Mouse (Mus musculus): ENCODE results near the gene Tango6. TPM values are rescaled to one million over a fixed set of nuclear protein-coding genes. Genes with fewer than 3 reads are reported as not detected.
"Not testable (repeated sequence)": the region's sequence is repeated elsewhere in the genome, so short reads cannot be mapped to it uniquely, and the experiment has no call there.

Tango6 gene
- total RNA-seq, 2 experiments from 2014 or later = 0.15 to 2.1 TPM

DNA sequence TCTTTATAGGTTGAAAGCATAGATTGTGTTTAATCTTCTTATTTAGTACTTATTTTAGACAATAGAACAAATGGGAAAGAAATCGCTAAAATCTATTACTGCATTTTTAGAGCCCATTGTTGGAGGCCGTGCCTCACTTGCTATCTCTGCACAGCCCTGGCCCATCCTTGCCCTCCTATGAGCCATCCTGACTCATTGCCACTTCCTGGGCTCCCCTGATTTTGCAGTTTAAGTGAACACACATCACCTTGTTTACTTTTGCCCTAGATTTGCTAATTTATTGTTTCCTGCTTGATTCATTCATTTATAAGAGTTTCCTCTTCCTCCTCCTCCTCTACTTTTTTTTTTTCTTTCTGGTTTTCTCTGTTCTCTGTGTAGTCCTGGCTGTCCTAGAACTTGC, 55.0 kb downstream of the Tango6 start:
- ATAC-seq (replicated peaks; ENCODE audit: low FRiP score, poor library complexity, severe bottlenecking) = no peak

- no peak for ATAC-seq (replicated peaks; ENCODE audit: low FRiP score, poor library complexity, severe bottlenecking)
These were observed 59.5 kb downstream of the Tango6 start for GRCm38 (mm10) chr8:106742321-106742720.

DNA sequence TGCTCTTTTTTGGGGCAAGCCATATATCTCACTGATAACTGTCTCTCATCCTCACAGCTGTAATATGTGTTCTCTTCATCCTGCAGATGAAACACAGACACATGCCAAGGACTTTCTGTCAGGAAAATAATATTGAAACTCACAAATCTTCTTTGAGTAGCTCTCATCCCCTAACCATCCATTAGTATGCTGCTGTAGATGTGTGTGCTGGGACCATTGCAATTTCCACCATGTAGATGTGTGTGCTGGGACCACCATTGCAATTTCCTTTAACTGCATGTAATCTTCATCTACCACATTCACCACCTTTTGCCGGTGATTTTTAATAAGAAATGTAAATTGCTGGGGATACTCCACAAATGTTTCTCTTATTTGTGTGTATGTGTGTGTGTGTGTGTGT, 60.5 kb downstream of the Tango6 start:
- no peak for ATAC-seq (replicated peaks; ENCODE audit: low FRiP score, poor library complexity, severe bottlenecking)

DNA sequence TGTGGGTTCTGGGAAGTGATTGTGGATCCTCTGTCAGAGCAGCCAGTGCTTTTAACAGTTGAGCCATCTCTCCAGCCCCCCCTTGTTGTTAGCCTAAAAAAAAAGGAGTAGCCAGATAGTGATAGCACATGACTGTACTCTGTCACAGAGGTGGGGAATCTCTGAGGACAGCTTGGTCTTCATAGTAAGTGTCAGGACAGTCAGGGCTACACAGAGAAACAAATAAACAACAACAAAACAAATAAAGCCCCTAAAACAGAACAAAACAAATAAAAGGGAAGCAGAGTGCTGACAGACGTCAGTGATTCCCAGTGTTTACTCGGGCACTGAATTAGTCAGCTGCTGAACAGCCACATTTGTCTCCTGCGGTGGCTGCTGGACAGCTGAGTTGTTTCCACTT, 70.6 kb downstream of the Tango6 start:
- no peak for ATAC-seq (replicated peaks; ENCODE audit: low FRiP score, poor library complexity, severe bottlenecking)

- ATAC-seq (replicated peaks; ENCODE audit: low FRiP score, poor library complexity, severe bottlenecking) = no peak
These were observed 78.4 kb downstream of the Tango6 start for GRCm38 (mm10) chr8:106761317-106761716.

GRCm38 (mm10) chr8:106761867-106762523, 79.1 kb downstream of the Tango6 start:
- ATAC-seq (replicated peaks; ENCODE audit: low FRiP score, poor library complexity, severe bottlenecking) = no peak

DNA sequence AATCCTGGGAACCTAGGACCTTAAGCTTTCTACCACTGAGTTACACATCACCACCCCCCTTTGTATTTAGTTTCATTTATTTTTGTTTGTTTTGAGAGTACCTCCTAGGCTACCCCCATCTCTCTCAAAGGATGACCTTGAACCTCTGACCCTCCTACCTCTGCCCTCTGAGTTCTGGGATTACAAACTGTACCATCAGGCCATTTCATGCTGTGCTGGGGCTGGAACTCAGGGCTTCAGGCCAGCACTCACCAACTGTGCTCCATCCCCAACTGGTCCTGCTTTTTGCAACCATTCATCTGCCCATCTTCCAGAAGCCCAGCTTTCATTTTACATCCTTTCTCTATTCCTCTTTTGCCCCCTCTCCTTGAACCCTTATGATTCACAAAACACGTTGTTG, 81.7 kb downstream of the Tango6 start:
- no peak for ATAC-seq (replicated peaks; ENCODE audit: low FRiP score, poor library complexity, severe bottlenecking)

- ATAC-seq (replicated peaks; ENCODE audit: low FRiP score, poor library complexity, severe bottlenecking) = no peak
These were observed 82.7 kb downstream of the Tango6 start for GRCm38 (mm10) chr8:106765570-106765969.

GRCm38 (mm10) chr8:106766736-106767135, 83.9 kb downstream of the Tango6 start:
- no peak for ATAC-seq (replicated peaks; ENCODE audit: low FRiP score, poor library complexity, severe bottlenecking)

GRCm38 (mm10) chr8:106769147-106769805, 86.4 kb downstream of the Tango6 start:
- no peak for ATAC-seq (replicated peaks; ENCODE audit: low FRiP score, poor library complexity, severe bottlenecking)

DNA sequence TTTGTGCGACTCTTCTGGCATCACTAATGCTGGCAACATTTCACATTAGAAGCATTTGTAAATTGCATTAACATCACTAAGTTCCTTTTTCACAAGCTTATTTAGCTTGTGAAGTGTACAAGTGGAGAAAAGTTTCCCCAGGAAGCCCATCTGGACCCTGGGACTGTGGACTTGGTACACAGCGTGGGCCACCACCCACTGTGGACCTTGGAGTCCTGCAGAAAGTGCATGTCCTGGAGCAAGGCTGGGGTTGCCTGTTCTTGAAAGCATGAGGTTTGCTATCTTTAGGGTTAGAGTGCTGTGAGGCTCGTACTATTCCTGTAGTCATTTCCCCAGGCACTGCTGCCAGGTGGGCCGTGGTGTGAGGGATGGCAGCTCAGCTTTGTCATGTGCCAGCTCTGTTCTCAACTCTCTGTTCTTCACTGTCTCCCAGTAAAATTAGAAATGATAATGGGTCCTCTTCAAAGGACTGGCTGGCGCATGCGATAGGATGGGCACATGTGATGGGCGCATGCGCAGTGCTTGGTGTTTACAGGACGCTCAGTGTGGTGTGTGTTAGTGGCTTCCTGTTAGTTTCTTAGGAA, 87.8 kb downstream of the Tango6 start:
- ATAC-seq (replicated peaks; ENCODE audit: low FRiP score, poor library complexity, severe bottlenecking) = no peak

DNA sequence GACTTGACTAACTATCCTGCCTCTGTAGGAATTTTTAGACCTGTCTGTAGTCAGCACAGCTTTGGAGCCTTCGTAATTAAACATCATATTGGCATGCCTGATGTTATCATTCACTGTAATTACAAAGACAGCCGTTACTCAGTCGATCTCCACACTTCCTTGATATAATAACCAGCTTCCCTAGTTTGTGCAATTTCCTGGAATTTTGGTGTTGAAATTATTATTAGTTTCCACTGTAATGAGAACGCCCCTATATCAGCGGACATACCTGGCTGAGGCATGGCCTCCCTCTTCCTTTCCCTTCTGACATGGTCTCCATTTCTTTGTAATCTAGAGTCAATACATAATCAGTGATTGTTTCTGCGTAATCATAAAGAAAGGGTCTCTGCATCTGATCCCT, 89.2 kb downstream of the Tango6 start:
- no peak for ATAC-seq (replicated peaks; ENCODE audit: low FRiP score, poor library complexity, severe bottlenecking)

GRCm38 (mm10) chr8:106772501-106772900, 89.6 kb downstream of the Tango6 start:
- ATAC-seq (replicated peaks; ENCODE audit: low FRiP score, poor library complexity, severe bottlenecking) = no peak

GRCm38 (mm10) chr8:106774567-106775320, 91.9 kb downstream of the Tango6 start:
- ATAC-seq (replicated peaks; ENCODE audit: low FRiP score, poor library complexity, severe bottlenecking) = no peak

GRCm38 (mm10) chr8:106789623-106790022, 106.8 kb downstream of the Tango6 start:
- ATAC-seq (replicated peaks; ENCODE audit: low FRiP score, poor library complexity, severe bottlenecking) = no peak

- no peak for ATAC-seq (replicated peaks; ENCODE audit: low FRiP score, poor library complexity, severe bottlenecking)
These were observed 112.0 kb downstream of the Tango6 start for GRCm38 (mm10) chr8:106794820-106795219.

GRCm38 (mm10) chr8:106799821-106800220, 117.0 kb downstream of the Tango6 start:
- no peak for ATAC-seq (replicated peaks; ENCODE audit: low FRiP score, poor library complexity, severe bottlenecking)

- no peak for ATAC-seq (replicated peaks; ENCODE audit: low FRiP score, poor library complexity, severe bottlenecking)
These were observed 118.4 kb downstream of the Tango6 start for GRCm38 (mm10) chr8:106801261-106801660.

DNA sequence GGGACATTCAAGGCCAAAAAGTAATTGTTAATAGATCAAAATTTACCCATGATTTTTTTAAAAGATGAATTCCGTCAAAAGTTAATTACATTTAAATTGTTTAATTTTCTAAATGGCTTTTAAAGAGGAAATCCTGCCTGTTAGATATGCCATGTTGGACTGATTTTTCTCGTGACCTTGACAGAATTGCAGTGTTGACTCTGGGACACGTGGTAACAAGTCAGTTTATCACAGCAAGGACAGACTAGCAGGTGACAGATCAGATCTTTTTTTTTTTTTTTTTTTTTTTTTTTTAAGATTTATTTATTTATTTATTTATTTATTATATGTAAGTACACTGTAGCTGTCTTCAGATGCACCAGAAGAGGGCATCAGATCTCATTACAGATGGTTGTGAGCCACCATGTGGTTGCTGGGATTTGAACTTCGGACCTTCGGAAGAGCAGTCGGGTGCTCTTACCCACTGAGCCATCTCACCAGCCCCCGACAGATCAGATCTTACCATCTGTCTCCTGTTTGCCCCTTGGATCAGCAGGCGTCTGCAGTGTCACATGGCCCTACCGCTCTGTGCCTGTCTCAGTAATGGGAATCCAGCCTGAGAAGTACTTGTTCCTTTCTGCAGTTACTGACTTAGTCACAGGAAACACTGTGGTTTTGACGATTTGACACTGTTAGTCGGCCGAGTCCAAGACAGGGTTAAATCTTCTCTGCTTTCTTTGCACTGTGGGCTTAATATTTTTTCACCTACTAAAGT, 119.7 kb downstream of the Tango6 start:
- not testable (repeated sequence) for ATAC-seq (replicated peaks; ENCODE audit: low FRiP score, poor library complexity, severe bottlenecking)

DNA sequence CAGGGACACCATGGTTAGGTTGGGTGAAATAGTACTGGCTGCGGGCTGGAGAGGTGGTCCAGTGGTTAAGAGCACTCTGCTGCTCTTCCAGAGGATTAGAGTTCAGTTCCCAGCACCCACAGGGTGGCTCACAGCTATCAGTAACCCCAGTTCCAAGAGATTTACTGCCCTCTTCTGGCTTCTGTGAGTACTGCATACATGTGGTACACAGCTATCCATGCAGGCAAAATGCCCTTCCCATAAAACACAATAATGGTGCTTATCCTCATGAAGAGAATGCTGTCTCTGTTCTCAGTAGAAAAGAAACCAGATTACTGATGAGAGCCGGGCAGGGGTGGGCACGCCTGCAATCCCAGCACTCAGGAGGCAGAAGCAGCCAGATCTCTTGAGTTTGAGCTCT, 123.0 kb downstream of the Tango6 start:
- no peak for ATAC-seq (replicated peaks; ENCODE audit: low FRiP score, poor library complexity, severe bottlenecking)

Data from erythroid progenitor cell, adult 5-6 weeks (primary cell).